Mouse (Mus musculus): ENCODE results near the gene G430095P16Rik.
A peak's percentile ranks its signal among the peaks of the same experiment; 100 is the strongest.

The G430095P16Rik gene

DNA sequence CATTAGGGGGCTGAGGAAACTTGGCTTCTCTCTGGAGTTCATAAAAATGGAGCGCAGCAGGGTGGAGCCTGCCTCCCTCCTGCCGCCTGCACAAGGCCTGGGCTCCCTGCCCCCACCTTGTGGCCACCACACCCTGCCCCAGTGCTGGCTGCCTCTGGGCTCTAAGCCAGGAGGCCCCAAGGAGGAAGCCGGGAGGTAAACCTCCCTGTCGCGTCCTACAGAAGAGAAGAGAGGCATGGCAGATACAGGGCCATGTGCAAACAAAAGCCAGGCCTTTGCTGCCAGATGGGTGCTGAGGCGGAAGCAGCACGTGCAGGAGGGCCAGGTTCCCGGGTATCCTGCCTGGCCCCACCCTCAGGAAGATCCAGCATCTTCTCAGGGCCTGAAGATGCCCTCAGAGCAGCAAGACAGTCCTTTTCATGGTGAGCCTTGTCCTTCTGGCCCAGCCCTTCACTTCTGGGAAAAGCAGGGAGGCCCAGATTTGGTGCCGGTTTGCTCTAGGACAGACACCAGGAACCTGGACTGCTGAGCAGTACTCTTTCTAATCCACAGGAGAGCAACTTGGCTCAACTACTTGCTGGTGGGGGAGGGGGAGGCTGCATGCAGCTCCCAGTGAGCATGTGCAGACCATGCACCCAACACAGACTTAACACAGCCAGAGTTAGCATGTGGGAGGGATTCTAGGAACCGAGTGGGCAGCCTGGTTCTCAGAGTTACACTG, at the start of gene G430095P16Rik:
G430095P16Rik (plus strand) TSS at position 158 of the 721 bp plus-strand sequence.
- DNase-seq (ENCODE audit: low spot score), result no peak

DNA sequence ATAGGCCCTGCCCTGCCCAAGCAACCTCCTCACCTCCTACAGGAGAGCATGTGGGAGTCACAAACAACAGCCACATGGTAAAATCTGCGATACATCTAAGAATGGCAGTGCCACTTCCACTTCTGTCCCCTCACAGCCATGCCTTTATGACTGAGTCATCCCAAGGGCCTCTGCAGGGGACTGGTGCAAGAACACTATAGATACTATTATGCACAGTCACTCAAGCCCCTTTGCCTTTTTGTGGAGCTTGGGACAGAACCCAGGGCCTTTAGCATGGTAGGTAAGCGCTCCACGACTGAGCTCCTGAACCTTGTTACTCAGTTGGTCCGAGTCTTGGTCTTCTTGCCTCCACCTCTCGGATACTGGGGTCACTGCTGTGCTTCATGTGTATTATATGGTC, 45.5 kb upstream of the G430095P16Rik start:
- DNase-seq (ENCODE audit: low spot score), result no peak

DNA sequence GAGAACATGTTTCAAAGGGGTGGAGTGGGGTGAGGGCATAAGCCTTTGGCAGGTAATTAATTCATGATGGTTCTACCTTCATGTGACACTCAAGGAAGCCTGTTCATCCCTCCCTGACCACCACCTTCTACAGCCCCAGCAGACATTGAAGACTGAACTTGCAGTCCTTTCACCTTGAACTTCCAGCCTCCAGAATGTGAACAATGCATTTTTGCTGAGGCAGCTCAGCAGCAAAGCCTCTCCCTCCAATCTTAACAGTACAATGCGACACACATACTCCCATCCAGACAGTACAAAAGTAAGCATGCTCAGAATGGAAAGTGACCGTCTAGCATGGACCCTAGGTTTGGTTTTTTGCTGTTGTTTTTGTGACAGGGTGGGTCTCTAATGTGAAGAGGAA, 41.3 kb upstream of the G430095P16Rik start:
- no peak for DNase-seq (ENCODE audit: low spot score)

DNA sequence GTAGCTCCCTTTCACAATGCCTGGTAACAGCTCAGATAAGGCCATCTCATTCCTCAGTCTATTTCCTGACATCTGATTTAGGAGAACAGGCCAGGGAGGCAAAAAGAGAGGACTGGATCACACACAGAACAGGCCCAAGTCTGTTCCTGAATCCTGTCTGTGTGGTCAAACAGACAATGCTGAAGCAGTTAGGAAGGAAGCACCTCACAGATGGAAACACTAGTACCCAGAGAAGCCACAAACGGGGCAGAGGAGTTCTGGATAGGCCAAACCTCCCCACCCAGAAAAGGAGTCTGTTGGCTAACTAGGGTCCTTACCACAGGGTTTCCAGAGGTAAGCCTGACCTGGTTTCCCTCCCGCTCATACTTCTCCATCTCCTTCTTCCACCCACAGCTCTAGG, 40.5 kb upstream of the G430095P16Rik start:
- DNase-seq (ENCODE audit: low spot score), result no peak

DNA sequence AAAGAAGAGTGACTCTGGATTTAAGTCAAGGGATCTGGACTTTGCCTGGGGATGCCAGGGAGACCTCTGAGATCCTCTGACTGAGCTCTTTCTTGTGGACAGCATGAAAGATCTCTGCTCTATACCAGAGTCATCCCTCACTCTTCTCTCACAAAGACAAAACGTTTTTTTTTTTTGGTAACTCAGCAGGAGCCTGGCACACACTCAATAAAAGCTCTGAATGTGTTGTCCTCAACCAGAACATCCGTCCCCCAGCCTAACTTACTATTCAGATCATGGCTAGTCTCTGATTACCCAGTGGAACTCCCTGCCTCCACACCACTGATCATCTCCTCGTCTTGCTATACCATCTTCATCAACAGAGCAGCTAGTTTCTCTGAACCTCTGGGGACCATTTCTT, 38.3 kb upstream of the G430095P16Rik start:
- no peak for DNase-seq (ENCODE audit: low spot score)

DNA sequence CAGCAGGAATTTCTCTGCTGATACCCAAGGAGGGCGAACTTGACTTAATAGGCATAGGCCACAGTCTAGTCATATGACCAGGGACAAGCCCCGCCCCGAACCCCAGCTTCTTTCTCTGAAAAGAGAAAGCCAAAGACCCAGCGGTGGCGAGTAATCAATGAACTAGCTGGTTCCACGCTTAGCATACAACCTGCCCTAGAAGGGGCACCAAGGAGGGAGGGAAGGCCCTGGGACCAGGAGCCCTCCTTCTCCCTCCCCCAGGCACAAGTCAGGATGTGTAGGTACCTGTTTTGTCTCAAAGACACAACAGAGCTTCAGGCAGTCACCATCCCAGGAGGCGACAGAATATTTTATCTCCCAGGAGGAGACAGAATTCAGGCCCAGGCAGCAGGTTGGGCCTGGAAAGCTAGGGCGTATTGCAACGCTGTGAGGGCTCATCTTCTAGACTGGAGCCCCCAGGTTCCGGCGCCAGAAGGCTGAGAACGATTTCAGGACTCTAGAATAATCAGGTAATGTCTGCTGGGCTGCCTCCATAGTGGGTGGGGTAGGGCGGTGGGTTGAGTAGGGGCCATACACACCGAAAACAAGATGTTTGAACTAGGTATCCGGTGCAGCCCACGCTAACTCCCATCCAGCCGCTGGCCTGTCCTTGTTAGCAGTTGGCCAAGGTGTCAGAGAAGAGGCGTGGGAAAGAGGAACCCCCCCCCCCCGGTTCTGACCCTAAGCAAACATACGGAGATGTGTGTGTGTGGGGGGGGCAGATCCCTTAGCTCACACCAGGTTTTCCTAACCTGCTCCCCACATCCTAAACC, 36.4 kb upstream of the G430095P16Rik start, which contains the start of gene Trmt1:
Trmt1 (plus strand) TSS at position 117 of the 812 bp plus-strand sequence.
- DNase-seq (ENCODE audit: low spot score), result no peak

DNA sequence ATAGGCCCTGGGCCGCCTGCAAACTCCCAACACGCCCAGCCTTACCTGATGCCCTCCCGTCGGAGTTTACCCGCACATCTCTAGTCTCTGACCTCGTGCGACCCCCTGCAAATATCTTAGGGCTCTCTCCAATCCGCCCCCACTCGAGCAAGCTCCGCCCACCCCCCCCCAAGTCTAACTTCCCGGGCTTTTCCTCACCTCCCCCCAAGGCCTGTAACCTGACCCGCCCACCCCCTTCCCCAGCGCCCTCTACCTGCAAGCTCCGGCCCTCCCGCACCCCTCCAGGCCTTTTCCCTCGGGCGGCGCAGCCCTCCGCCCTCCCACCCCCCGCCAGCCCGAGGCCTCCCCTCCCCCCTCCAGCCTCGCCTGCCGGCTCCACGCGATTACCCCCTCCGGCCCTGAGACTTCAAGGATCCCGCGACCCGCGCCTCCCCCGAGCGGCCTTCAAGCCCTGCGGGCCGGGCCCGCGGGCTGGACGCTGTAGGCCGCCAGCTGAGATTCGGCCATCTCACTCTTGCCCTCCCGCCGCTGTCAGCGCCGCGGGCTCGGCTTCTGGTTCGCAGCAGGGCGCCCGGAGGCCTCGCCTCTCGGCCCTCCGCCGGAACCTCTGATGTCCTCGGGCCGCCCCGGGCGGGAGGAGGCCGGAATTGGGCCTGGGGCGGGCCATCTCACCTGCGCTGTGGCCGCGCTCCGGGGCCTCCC, 35.7 kb upstream of the G430095P16Rik start:
- DNase-seq (ENCODE audit: low spot score), result no peak

DNA sequence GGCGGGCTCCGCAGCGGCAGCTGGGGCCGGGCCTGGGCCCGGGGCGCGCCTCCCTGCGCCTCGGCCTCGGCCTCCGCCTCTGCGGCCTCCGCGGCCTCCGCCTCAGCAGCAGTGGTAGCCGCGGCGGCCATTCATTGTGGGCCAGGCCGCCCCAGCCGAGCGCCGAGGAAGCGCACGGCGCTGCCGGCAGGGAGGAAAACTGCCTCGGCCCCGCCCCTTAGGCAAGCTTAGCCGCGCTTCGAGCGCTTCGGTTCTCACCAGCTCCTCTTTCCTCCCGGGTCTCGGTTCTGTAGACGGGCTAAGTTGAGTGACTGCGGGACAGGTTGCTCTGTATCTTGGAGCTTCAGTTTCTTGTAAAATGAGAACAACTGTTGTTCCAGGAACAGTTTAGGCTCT, 35.1 kb upstream of the G430095P16Rik start, which contains the start of gene Nacc1:
Nacc1 (minus strand) TSS at position 158 of the 396 bp plus-strand sequence.
- DNase-seq (ENCODE audit: low spot score), result no peak

DNA sequence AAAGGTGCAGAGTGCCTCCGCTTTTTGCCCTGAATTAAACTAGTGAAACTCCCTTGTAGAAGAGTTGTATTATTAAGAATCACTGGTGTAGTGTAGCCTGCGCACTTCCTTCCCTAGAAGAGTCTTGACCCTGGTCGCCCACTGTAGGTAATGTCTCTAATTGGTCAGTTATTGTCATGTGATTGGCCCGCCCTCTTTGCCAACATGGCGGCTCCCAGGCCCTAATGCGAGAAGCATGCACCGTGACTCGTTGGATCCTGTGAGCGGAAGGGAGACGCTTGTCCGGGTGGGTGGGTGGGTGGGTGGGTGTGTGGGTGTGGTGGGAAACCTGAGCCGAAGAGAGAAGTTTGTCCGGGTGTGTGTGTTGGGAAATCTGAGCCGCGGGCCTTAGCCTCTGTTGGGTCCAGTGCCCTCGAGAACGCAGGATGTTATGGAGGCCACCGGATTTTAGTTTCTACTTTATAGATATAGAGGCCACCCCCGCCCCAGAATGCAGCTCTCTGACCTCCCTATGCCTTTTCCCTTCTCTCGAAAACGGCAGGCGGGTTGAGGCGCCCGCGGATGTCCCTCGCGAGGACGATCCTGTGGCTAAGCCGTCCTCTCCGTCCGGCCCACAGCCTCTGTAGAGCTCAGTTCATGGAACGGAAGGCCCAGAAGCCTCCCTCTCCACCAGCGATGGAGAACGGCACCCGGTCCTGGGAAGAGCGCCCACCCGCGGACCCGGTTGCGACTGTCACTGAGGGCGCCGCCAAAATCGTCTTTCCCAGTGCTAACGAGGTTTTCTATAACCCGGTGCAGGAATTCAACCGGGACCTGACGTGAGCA, 33.5 kb upstream of the G430095P16Rik start:
- DNase-seq (ENCODE audit: low spot score), result peak; percentile 93

DNA sequence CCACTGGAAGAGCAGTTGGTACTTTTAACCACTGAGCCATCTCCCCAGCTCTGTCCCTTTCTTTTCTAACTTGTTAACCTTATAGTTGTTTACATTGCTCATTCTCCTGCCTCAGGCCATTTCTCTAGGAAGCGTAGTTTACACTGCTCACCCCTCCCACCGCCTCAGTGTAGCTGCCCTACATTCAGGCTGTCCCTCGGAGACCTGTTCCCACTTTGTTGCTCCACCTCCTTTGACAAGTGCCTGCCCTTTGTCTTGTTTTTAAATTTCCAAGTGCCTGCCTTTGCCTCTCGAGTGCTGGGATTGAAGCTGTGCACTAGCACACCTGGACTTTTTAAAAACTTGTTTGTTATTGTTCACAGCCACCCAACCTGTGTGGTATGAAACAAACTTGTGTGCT, 29.5 kb upstream of the G430095P16Rik start:
- DNase-seq (ENCODE audit: low spot score), result no peak

DNA sequence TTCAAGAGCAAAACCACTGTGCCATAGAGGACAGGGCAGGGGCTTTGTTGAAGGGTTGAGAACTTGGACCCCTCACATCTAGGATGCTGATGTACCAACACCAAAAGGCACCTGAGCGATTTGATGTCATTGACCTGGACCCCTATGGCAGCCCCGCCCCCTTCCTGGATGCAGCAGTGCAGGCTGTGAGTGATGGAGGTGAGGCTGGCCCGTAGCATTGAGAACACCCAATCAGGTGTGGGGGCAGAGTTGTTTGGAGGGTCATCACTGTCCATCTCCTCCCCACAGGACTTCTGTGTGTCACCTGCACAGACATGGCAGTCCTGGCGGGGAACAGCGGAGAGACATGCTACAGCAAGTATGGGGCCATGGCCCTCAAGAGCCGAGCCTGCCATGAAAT, 27.7 kb upstream of the G430095P16Rik start:
- no peak for DNase-seq (ENCODE audit: low spot score)

DNA sequence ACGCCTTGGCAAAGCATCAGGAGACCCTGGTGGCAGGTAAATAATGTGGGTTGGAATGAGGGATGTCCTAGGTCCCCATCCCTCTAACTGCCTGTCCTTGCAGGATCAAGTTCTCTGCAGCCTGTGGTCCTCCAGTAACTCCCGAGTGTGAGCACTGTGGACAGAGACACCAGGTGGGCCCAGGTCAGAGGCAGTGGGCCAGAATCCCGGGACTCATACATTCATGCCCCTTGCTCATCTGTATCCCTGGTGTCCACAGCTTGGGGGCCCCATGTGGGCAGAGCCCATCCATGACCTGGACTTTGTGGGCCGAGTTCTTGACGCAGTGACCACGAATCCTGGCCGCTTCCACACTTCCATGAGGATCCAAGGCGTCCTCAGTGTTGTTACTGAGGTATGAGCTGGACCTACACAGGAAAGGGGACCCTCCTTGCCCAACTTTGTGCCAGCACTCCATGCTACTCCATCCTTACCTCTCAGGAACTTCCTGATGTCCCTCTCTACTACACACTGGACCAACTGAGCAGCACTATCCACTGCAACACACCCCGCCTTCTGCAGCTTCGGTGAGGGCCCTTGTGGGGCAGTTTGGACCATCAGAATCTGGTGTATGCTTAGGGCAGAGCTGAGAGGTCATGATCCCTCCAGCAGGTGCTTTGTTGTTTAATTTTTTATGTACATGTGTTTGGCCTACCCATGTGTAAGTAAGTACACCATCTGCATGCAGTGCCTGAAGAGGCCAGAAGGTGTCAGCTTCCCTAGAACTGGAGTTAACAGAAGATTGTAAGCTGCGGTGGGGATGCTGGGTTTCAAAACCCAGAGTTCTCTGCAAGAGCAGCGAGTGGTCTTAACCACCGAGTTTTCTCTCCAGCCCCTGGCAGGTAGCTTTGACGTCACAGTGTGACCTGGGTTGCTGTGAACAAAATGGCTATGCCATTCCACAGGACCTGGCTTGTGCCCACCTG, 25.4 kb upstream of the G430095P16Rik start:
- no peak for DNase-seq (ENCODE audit: low spot score)

DNA sequence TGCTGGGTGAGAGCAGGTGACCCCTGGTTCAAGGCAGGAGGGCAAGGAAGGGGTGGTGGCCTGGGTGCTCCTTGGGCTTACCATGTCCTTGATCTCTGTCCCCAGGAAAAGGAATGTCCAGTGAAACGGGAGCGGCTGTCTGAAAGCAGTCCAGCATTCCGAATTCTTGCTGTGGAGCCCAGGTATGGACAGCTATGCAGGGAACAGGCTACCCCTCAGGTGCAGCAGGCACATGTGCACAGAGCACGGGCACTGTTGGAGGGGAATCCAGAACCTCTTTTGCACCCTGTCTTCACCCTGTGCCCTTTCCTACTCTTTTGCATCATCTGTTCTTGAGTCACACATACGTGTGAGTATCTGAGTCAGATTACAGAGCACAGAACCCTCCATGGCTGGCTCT, 24.5 kb upstream of the G430095P16Rik start:
- DNase-seq (ENCODE audit: low spot score), result no peak

DNA sequence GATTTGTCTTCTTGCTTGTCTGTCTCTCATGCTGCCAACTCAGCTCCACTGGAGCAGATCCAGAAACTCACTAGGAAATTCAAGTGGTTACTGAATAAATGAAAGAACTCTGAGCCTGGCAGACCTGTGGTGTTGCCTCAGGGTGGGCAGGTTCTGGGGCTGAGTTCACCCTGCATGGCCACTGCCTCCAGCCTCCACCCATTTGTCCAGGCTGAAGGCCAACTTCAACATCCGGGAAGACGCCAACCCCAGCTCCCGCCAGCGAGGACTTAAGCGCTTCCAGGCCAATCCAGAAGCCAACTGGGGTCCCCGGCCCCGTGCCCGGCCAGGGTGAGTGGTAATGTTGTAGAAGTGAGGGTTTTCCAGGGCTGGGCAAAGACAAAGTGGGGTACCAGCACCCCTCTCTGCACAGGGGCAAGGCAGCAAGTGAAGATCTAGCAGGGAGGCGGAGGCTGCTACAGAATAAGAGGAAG, 23.8 kb upstream of the G430095P16Rik start:
- DNase-seq (ENCODE audit: low spot score), result no peak

DNA sequence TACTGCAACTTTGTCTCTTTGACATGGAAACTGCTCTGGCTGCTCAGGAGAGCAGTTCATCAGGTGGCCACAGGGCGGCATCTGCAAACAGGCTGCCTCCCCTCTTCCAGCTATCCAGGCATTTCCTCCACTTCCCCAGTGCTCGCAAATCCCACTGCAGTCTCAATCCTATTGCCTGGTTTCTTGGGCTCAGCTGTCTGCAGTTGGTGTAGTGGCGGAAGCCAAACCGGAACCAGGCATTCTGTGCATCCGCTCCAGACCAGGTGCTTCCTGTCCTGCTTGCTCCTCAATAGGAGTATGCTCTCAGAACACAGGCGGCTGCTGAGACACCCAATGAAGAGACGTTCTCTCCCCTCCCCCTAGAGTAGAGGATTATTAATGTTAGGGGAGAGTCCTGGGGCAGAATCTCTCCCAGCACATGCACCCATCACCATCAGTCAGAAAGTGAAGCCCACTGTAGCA, 22.9 kb upstream of the G430095P16Rik start:
- no peak for DNase-seq (ENCODE audit: low spot score)

DNA sequence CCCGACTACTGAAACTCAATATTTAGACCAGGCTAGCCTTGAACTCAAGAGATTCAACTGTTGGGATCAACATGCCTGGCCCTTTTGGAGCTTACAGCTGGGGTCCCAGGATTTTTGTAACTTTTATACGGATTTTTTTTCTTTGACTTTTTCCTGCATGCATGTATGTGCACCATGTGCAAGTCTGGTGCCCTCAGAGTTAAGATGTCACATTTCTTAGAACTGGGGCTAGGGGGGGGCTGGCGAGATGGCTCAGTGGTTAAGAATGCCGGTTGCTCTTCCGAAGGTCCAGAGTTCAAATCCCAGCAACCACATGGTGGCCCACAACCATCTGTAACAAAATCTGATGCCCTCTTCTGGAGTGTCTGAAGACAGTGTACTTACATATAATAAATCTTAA, 22.3 kb upstream of the G430095P16Rik start:
- no peak for DNase-seq (ENCODE audit: low spot score)

DNA sequence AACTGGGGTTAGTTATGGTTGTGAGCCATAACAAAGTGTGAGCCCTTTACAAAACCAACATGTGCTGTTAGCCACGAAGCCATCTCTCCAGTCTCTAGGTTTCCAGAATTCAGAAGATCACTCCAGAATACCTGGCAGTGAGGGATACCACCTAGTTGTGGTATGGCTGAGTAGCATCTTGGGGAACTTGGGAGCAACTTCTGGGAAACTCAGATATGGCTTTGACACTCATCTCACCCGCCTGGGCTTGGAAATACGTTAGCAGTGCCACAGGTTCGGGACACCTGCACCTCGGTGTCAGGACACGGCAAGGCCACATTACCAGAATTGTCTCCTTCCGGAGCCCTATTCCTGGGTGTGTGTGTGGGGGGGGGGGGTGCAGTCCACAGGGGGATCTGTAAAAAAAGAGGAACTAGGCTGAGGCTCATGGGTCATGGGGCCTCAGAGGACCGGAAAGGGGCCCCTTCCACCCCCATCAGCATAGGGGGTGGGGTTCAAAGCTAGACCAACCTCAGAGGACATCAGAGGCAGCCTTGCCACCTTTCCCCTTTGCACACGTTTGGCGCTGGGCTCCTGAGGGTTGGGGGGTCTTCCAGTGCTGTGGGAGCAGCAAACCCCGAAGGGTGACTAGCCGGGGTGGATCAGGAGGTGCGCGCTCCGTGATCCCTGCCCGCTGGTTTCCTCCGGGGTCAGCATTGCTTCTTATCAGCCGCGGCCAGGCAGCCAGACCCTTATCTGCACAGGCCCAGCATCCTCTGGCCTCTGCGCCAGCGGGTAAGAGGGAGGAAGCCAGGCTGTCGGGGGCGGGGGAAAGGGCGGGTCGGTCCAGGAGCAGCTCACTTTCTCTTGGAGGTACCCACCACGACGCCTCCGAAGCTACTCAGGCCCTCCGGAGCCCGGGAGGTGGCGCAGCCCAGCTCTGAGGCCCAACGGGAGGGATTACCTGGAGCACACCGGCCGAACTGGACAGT, 21.6 kb upstream of the G430095P16Rik start, which contains the start of gene Lyl1:
Lyl1 (plus strand) TSS at position 517 of the 971 bp plus-strand sequence.
- no peak for DNase-seq (ENCODE audit: low spot score)

DNA sequence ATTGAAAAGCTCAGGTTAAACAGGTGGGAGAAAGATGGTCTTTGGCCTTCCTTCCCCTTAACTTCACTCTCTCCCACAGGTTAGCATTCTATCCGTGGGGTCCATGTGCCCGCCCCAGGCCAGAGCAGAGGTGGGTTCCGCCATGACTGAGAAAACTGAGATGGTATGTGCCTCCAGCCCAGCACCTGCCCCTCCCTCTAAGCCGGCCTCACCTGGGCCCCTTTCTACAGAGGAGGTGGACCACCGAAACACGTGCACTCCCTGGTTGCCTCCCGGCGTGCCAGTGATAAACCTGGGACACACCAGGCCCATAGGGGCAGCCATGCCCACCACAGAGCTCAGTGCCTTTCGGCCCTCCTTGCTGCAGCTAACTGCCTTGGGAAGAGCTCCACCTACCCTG, 20.2 kb upstream of the G430095P16Rik start:
- DNase-seq (ENCODE audit: low spot score), result no peak

DNA sequence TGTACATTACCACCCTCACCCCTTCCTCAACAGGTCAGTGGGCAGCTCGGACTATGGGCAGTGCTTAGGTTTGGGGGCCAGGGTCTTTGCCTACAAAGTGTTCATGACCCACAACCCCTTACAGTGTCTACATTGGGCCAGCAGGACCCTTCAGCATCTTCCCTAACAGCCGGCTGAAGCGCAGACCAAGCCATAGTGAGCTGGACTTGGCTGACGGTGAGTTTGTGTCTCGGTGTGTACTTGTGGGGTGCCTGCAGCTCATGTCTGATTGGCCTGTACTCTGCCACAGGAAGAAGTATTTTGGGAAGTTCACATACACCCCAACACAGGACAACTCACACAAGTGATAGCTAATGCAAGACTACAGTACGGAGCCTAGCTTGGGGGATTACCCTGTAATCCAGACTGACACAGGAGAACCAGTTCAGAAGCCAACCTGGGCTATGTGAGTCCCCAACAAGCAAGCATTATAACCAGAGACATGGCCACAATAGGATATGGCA, 19.8 kb upstream of the G430095P16Rik start:
- DNase-seq (ENCODE audit: low spot score), result no peak

Measured in layer of hippocampus, adult 9-10 months (tissue).